Mouse (Mus musculus) ES-E14 (cell line): Measurements from ENCODE around the gene Fam243.

Experiments used
- HCFC1 ChIP-seq: IDR thresholded peaks from 2 replicates; pipeline ENCODE4 v1.6.1; 2012; ENCODE audit warnings: low read length, inconsistent platforms, borderline replicate concordance; ENCODE audit not compliant: insufficient read depth
- ZNF384 ChIP-seq: IDR thresholded peaks from 2 replicates; pipeline ENCODE4 v1.6.1; 2012; ENCODE audit warnings: low read depth, low read length, inconsistent platforms

DNA sequence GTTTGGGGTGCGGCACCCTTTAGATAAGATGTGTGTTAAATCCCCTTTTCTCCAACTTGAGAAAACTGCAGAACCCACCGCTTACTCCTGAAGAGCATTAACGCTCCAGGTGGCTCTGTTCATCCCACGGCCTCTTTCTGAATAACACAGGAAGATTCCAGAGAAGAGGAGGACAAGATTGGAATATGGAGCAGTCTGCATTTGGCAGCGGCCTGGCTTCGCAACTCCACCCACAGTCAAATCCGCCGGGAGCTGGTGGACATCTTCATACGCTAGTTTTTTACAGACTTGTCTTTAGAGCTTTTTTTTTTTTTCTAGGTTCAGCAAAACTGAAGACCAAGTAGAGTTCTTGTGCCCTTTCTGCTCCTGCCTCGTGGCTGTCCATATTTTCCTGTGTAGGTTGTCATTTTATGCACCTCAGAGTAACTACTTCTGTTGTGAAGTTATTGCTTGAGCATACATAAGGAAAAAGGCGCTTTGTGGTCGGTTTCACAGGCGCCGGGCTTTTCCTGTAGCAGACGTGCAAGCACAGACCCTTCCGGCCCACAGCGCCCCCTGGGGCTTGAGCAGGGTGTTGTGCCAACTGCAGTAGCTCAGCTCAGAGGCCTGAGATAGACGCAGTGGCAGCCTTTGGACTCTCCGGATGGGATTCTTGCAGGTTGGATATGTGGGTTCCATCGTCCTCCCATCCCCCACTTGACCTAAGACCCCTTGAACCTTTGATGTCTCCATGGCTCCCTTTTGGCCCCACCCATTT lies 1.7 kb downstream of the Fam243 start:
- TF ChIP-seq ZNF384 (no peak), HCFC1 (0 out of 2 replicates have a peak, but pooled peaks have one; percentile 28)
